Mouse (Mus musculus): ENCODE data around the gene Agpat4. TPM values are rescaled to one million over a fixed set of nuclear protein-coding genes. Genes with fewer than 3 reads are reported as not detected.
A peak's percentile ranks its signal among the peaks of the same experiment; 100 is the strongest.

The Agpat4 gene
- polyA plus RNA-seq, 1 experiment from 2014 or later, result 58.2 TPM

DNA sequence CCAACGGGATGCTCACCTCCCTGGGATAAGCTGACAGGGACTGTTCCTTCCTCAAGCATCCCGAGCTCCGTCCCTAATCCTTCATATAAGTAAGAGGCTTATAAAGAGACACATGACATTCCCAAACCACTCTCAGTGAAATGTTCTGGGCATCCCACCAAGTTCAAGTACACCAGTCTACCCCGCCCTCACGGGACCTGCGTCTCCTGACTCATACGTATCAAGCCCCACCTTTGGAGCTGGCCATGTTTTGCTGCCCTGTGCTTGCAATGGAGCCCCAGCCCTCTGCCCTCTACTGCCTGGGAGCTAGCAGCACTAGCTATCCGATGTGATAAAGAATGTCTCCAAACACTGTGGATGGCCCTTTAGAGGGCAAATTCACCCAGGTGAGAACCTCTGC is 141.5 kb downstream of the Agpat4 start:
- no peak for TF ChIP-seq CTCF (IDR thresholded peaks at IDR 0.05)
- TF ChIP-seq EP300 (IDR thresholded peaks at IDR 0.05), result no peak
- Histone ChIP-seq H3K36me3 (ENCODE audit: insufficient read depth, low read length) (peaks cover 24% of the 10 kb centered on the region), H3K4me1 (ENCODE audit: insufficient read depth, low read depth, low read length) (no peaks in the 10 kb centered on the region; the same call in 1 of the 2 replicates), H3K4me2 (replicated peaks; ENCODE audit: low read depth, low read length) (no peak overlapping the region), H3K27ac (ENCODE audit: low read length) (no peak overlapping the region), H3K9me3 (ENCODE audit: low read length) (no peaks in the 10 kb centered on the region), H3K27me3 (replicated peaks; ENCODE audit: insufficient read depth, low read length) (no peaks in the 10 kb centered on the region), H3K9ac (replicated peaks; ENCODE audit: low read depth) (no peak overlapping the region), H3K4me3 (ENCODE audit: low read depth, low read length) (no peak overlapping the region)
- WGBS, result 87% methylated on average over 8 of the region's 8 CpGs
- ATAC-seq, result no peak
- no peak for DNase-seq (ENCODE audit: low spot score)

DNA sequence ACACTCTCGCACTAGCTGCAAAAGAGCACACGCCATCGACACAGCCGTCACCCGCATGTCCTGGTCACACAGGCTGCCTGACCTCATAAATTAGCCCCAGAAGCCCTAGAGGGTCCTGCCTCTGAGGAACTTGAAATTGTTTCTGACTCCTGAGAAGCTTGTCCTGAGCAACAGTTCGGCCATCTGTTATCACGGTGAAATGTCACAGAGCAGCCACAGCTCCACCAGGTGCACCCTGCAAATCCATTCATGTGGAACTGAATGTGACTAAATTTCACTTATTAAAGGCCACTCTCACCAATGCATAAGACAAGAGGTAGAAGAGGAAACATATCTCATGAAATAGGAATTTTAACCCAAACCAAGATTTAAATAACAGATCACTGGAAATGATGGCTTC is 142.9 kb downstream of the Agpat4 start:
- no peak for DNase-seq (ENCODE audit: low spot score)
- 88% methylated on average over 7 of the region's 7 CpGs for WGBS
- H3K27me3 ChIP-seq (replicated peaks; ENCODE audit: insufficient read depth, low read length), result no peaks in the 10 kb centered on the region

DNA sequence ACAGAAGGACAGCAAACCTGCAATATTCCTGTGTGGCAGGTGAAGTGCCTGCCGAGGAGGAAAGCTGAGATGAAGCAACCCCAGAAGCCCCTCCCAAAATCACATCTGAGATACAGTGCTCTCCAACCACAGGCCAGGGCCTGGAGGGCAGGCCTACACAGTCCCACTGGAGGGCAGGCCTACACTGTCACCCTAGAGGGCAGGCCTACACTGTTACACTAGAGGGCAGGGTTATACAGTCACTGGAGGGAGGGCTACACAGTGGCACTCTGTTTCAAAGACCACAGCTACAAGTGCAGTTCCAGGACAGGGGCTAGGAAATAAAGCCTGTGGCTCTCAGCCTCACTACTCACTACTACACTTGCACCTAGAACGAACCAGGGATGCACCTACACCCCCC is 143.4 kb downstream of the Agpat4 start:
- DNase-seq (ENCODE audit: low spot score), result peak; percentile 50
- H3K4me1 ChIP-seq (ENCODE audit: insufficient read depth, low read depth, low read length), result peaks cover 14% of the 10 kb centered on the region; the same call in 1 of the 2 replicates
- 57% methylated on average over 2 of the region's 2 CpGs for WGBS
- H3K9me3 ChIP-seq (ENCODE audit: low read length), result no peaks in the 10 kb centered on the region
- peaks cover 20% of the 10 kb centered on the region; the same call in 1 of the 2 replicates for H3K36me3 ChIP-seq (ENCODE audit: insufficient read depth, low read length)
- no peak overlapping the region for H3K4me2 ChIP-seq (replicated peaks; ENCODE audit: low read depth, low read length)
- ATAC-seq, result peak; percentile 68
- TF ChIP-seq CTCF (IDR thresholded peaks at IDR 0.05) (peak; percentile 70), EP300 (IDR thresholded peaks at IDR 0.05) (no peak)
- no peak overlapping the region for H3K9ac ChIP-seq (replicated peaks; ENCODE audit: low read depth)
- H3K4me3 ChIP-seq (ENCODE audit: low read depth, low read length), result no peak overlapping the region
- H3K27me3 ChIP-seq (replicated peaks; ENCODE audit: insufficient read depth, low read length), result no peaks in the 10 kb centered on the region
- no peak overlapping the region for H3K27ac ChIP-seq (ENCODE audit: low read length)

More for the DNA sequence above, 142.9 kb downstream of the Agpat4 start:
- H3K9me3 ChIP-seq (ENCODE audit: low read length), result no peaks in the 10 kb centered on the region
- H3K27ac ChIP-seq (ENCODE audit: low read length), result no peak overlapping the region
- H3K4me1 ChIP-seq (ENCODE audit: insufficient read depth, low read depth, low read length), result peaks cover 9% of the 10 kb centered on the region; the same call in 1 of the 2 replicates
- peaks cover 20% of the 10 kb centered on the region; the same call in 1 of the 2 replicates for H3K36me3 ChIP-seq (ENCODE audit: insufficient read depth, low read length)
- H3K9ac ChIP-seq (replicated peaks; ENCODE audit: low read depth), result no peak overlapping the region
- no peak overlapping the region for H3K4me3 ChIP-seq (ENCODE audit: low read depth, low read length)
- TF ChIP-seq EP300 (IDR thresholded peaks at IDR 0.05) (no peak), CTCF (IDR thresholded peaks at IDR 0.05) (no peak)
- no peak overlapping the region for H3K4me2 ChIP-seq (replicated peaks; ENCODE audit: low read depth, low read length)
- no peak for ATAC-seq

DNA sequence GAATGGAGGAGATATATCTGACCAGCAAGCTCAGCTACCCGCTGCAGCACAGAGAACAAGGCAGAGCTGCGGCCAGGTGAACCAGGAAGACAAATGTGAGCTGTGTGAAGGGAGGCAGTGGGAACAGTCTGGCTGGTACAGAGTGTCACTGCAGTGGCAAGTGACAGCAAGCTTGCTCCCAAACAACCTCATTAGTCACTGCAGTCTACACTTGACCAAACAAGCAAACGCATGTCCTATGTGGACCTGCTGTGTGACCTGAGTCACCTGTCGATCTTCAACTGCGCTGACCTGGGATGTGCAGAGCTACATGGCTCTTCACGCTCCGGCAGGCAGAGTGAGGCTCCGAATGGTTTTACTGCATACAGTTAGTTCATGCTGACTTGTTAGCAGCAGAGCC is 144.3 kb downstream of the Agpat4 start:
- TF ChIP-seq EP300 (IDR thresholded peaks at IDR 0.05) (no peak), CTCF (IDR thresholded peaks at IDR 0.05) (no peak)
- WGBS, result 90% methylated on average over 8 of the region's 8 CpGs
- Histone ChIP-seq H3K4me3 (ENCODE audit: low read depth, low read length) (no peak overlapping the region), H3K4me2 (replicated peaks; ENCODE audit: low read depth, low read length) (no peak overlapping the region), H3K4me1 (ENCODE audit: insufficient read depth, low read depth, low read length) (peaks cover 18% of the 10 kb centered on the region; the same call in 1 of the 2 replicates), H3K9ac (replicated peaks; ENCODE audit: low read depth) (no peak overlapping the region), H3K36me3 (ENCODE audit: insufficient read depth, low read length) (peaks cover 17% of the 10 kb centered on the region; the same call in 1 of the 2 replicates), H3K27me3 (replicated peaks; ENCODE audit: insufficient read depth, low read length) (no peaks in the 10 kb centered on the region), H3K27ac (ENCODE audit: low read length) (no peak overlapping the region), H3K9me3 (ENCODE audit: low read length) (no peaks in the 10 kb centered on the region)
- DNase-seq (ENCODE audit: low spot score) (no peak), ATAC-seq (no peak)

- Histone ChIP-seq H3K9me3 (ENCODE audit: low read length) (no peaks in the 10 kb centered on the region), H3K4me1 (ENCODE audit: insufficient read depth, low read depth, low read length) (peaks cover 18% of the 10 kb centered on the region; the same call in 1 of the 2 replicates), H3K27me3 (replicated peaks; ENCODE audit: insufficient read depth, low read length) (no peaks in the 10 kb centered on the region), H3K4me3 (ENCODE audit: low read depth, low read length) (no peak overlapping the region), H3K9ac (replicated peaks; ENCODE audit: low read depth) (no peak overlapping the region), H3K27ac (ENCODE audit: low read length) (peak overlapping the region; percentile 27; the same call in 1 of the 2 replicates), H3K4me2 (replicated peaks; ENCODE audit: low read depth, low read length) (no peak overlapping the region), H3K36me3 (ENCODE audit: insufficient read depth, low read length) (peaks cover 8% of the 10 kb centered on the region; the same call in 1 of the 2 replicates)
- 47% methylated on average over 13 of the region's 13 CpGs for WGBS
- TF ChIP-seq CTCF (IDR thresholded peaks at IDR 0.05), result no peak
- no peak for TF ChIP-seq EP300 (IDR thresholded peaks at IDR 0.05)
- DNase-seq (ENCODE audit: low spot score), result peak; percentile 37
- peak; percentile 11; the same call in 1 of the 2 replicates for ATAC-seq
These were observed 145.3 kb downstream of the Agpat4 start for GRCm38 (mm10) chr17:12263787-12264186.

DNA sequence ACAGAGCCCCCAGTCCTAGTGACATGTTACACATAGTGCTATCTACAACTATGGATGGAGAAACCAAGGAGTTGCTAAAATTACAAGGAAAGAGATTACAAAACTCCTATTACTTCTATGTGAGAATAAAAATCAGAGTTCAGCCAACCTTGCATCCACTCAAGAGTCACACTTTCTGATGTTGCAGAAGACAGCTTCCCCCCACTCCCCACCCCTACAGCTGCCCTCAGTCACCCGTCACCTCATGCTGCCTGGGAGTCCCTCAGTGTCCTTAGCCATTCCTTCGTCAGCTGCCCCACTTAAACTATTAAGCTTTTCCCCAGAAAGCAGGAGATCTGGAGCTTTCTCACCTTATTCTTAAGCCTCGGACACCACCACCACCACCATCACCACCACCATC is 145.8 kb downstream of the Agpat4 start:
- Histone ChIP-seq H3K27me3 (replicated peaks; ENCODE audit: insufficient read depth, low read length) (no peaks in the 10 kb centered on the region), H3K4me1 (ENCODE audit: insufficient read depth, low read depth, low read length) (peaks cover 18% of the 10 kb centered on the region; the same call in 1 of the 2 replicates), H3K9ac (replicated peaks; ENCODE audit: low read depth) (no peak overlapping the region), H3K9me3 (ENCODE audit: low read length) (no peaks in the 10 kb centered on the region), H3K4me3 (ENCODE audit: low read depth, low read length) (no peak overlapping the region), H3K36me3 (ENCODE audit: insufficient read depth, low read length) (peaks cover 4% of the 10 kb centered on the region; the same call in 1 of the 2 replicates), H3K27ac (ENCODE audit: low read length) (no peak overlapping the region), H3K4me2 (replicated peaks; ENCODE audit: low read depth, low read length) (no peak overlapping the region)
- TF ChIP-seq CTCF (IDR thresholded peaks at IDR 0.05), result no peak
- TF ChIP-seq EP300 (IDR thresholded peaks at IDR 0.05), result peak; percentile 43
- WGBS, result 60% methylated on average over 3 of the region's 3 CpGs
- DNase-seq (ENCODE audit: low spot score), result peak; percentile 80
- ATAC-seq, result peak; percentile 38

All from lung, postnatal 0 days (tissue).